Mouse (Mus musculus) CH12.LX (cell line): ENCODE measurements around the gene Syt1. TPM values are rescaled to one million over a fixed set of nuclear protein-coding genes. Genes with fewer than 3 reads are reported as not detected.

Experiments used
- DNase-seq: peaks from one replicate; pipeline ENCODE4 v3.0.0-alpha.2; 2013; ENCODE audit errors: extremely low read depth
- H3K27ac ChIP-seq: 2 replicates; pipeline ENCODE4 v1.5.1; 2012; ENCODE audit warnings: low read depth, mild to moderate bottlenecking, control low read depth, moderate library complexity; ENCODE audit not compliant: insufficient read depth
- H3K27me3 ChIP-seq: replicated peaks from 2 replicates; pipeline ENCODE3; 2012; ENCODE audit warnings: inconsistent platforms
- H3K36me3 ChIP-seq, 2 experiments: replicated peaks in 1 of 2; 2 replicates each; pipeline versions ENCODE3 to v1.6.1; 2012; ENCODE audit warnings: inconsistent platforms in 1 of 2, low read length in 1 of 2, mild to moderate bottlenecking in 1 of 2, mixed read lengths in 1 of 2, moderate library complexity in 1 of 2; ENCODE audit not compliant: control insufficient read depth in 1 of 2, insufficient read depth in 1 of 2
- H3K4me1 ChIP-seq, 2 experiments: 2 replicates each; pipeline ENCODE4 v1.6.1; 2012; ENCODE audit warnings: inconsistent platforms in 1 of 2, moderate library complexity in 1 of 2; ENCODE audit not compliant: insufficient read depth in 2 of 2, control insufficient read depth in 1 of 2
- H3K4me2 ChIP-seq: 2 replicates; pipeline ENCODE4 v1.6.1; 2012; ENCODE audit warnings: low read depth, mild to moderate bottlenecking, control low read depth; ENCODE audit not compliant: poor library complexity, insufficient read depth, severe bottlenecking
- H3K4me3 ChIP-seq, 3 experiments: fragments of 150-350 bp in 1 of 3; sonication (generic) in 1 of 3; replicated peaks in 1 of 3; 2 replicates each; pipeline versions ENCODE3 to v1.5.1; 2011 to 2012; ENCODE audit warnings: low read depth in 2 of 3, low read length in 2 of 3, mild to moderate bottlenecking in 2 of 3, moderate library complexity in 2 of 3, control low read depth in 1 of 3, improper control_type of control experiment in 1 of 3, inconsistent platforms in 1 of 3, mixed read lengths in 1 of 3; ENCODE audit not compliant: poor library complexity in 1 of 3
- H3K79me2 ChIP-seq: replicated peaks from 2 replicates; pipeline ENCODE4 v1.6.1; 2012; ENCODE audit warnings: mild to moderate bottlenecking, moderate library complexity; ENCODE audit not compliant: control insufficient read depth, poor library complexity, insufficient read depth, severe bottlenecking; ENCODE audit errors: extremely low read depth
- H3K9ac ChIP-seq: 2 replicates; pipeline ENCODE4 v1.6.1; 2012; ENCODE audit warnings: low read depth, mild to moderate bottlenecking, control low read depth, moderate library complexity; ENCODE audit not compliant: insufficient read depth
- H3K9me3 ChIP-seq: replicated peaks from 2 replicates; pipeline ENCODE3; 2012; ENCODE audit warnings: low read length, inconsistent platforms, mixed read lengths
- BHLHE40 ChIP-seq: IDR thresholded peaks from 2 replicates; pipeline ENCODE4 v1.6.1; 2011; ENCODE audit warnings: mild to moderate bottlenecking, low read depth, low read length, improper control_type of control experiment
- CHD2 ChIP-seq: IDR thresholded peaks from 2 replicates; pipeline ENCODE4 v1.6.1; 2011; ENCODE audit warnings: low read length, improper control_type of control experiment
- E2F4 ChIP-seq: IDR thresholded peaks from 2 replicates; pipeline ENCODE4 v1.6.1; 2011; ENCODE audit warnings: low read depth, low read length, improper control_type of control experiment; ENCODE audit not compliant: insufficient replicate concordance
- ELF1 ChIP-seq: IDR thresholded peaks from 2 replicates; pipeline ENCODE4 v1.6.1; 2014; ENCODE audit warnings: low read depth, mild to moderate bottlenecking, inconsistent platforms, low read length, improper control_type of control experiment
- EP300 ChIP-seq: IDR thresholded peaks from 2 replicates; pipeline ENCODE4 v1.6.1; 2011; ENCODE audit warnings: low read length, improper control_type of control experiment
- ETS1 ChIP-seq: conservative IDR thresholded peaks from 2 replicates; pipeline ENCODE4 v1.6.1; 2012; ENCODE audit warnings: low read depth, mild to moderate bottlenecking, inconsistent platforms, low read length, improper control_type of control experiment, moderate library complexity
- GABPA ChIP-seq: IDR thresholded peaks from 2 replicates; pipeline ENCODE4 v1.6.1; 2012; ENCODE audit warnings: low read depth, low read length, improper control_type of control experiment, inconsistent platforms; ENCODE audit not compliant: insufficient replicate concordance
- HCFC1 ChIP-seq: IDR thresholded peaks from 2 replicates; pipeline ENCODE4 v1.6.1; 2012; ENCODE audit warnings: low read depth, mild to moderate bottlenecking, inconsistent platforms, low read length, improper control_type of control experiment
- IRF4 ChIP-seq: IDR thresholded peaks from 2 replicates; pipeline ENCODE4 v1.6.1; 2014; ENCODE audit warnings: low read depth, mild to moderate bottlenecking, inconsistent platforms, low read length, improper control_type of control experiment
- JUN ChIP-seq: IDR thresholded peaks from 2 replicates; pipeline ENCODE4 v1.6.1; 2011; ENCODE audit warnings: low read depth, mild to moderate bottlenecking, low read length, improper control_type of control experiment, moderate library complexity; ENCODE audit not compliant: insufficient read depth
- JUND ChIP-seq: conservative IDR thresholded peaks from 2 replicates; pipeline ENCODE4 v1.6.1; 2011; ENCODE audit warnings: low read depth, low read length, improper control_type of control experiment
- KAT2A ChIP-seq: IDR thresholded peaks from 2 replicates; pipeline ENCODE4 v1.6.1; 2012; ENCODE audit warnings: low read length, improper control_type of control experiment, inconsistent platforms; ENCODE audit not compliant: insufficient replicate concordance
- MAX ChIP-seq: IDR thresholded peaks from 2 replicates; pipeline ENCODE4 v1.6.1; 2011; ENCODE audit warnings: low read length, improper control_type of control experiment
- MAZ ChIP-seq: IDR thresholded peaks from 2 replicates; pipeline ENCODE4 v1.6.1; 2012; ENCODE audit warnings: low read depth, mild to moderate bottlenecking, inconsistent platforms, low read length, improper control_type of control experiment, moderate library complexity
- MEF2A ChIP-seq: IDR thresholded peaks from 2 replicates; pipeline ENCODE4 v1.6.1; 2014; ENCODE audit warnings: low read depth, mild to moderate bottlenecking, inconsistent platforms, low read length, improper control_type of control experiment, borderline replicate concordance
- MXI1 ChIP-seq: IDR thresholded peaks from 2 replicates; pipeline ENCODE4 v1.6.1; 2011; ENCODE audit warnings: mild to moderate bottlenecking, low read depth, low read length, improper control_type of control experiment
- MYC ChIP-seq: IDR thresholded peaks from 2 replicates; pipeline ENCODE4 v1.6.1; 2011; ENCODE audit warnings: low read depth, mild to moderate bottlenecking, improper control_type of control experiment, low read length
- NELFE ChIP-seq: IDR thresholded peaks from 2 replicates; pipeline ENCODE4 v1.6.1; 2011; ENCODE audit warnings: low read depth, low read length, improper control_type of control experiment
- NRF1 ChIP-seq: IDR thresholded peaks from 2 replicates; pipeline ENCODE4 v1.6.1; 2014; ENCODE audit warnings: low read depth, mild to moderate bottlenecking, inconsistent platforms, low read length, improper control_type of control experiment, moderate library complexity
- PAX5 ChIP-seq: IDR thresholded peaks from 2 replicates; pipeline ENCODE4 v1.6.1; 2012; ENCODE audit warnings: low read length, inconsistent platforms, mixed read lengths
- POLR2A ChIP-seq: IDR thresholded peaks from 2 replicates; pipeline ENCODE4 v1.6.1; 2011; ENCODE audit warnings: low read depth, mild to moderate bottlenecking, improper control_type of control experiment, low read length
- POLR2AphosphoS2 ChIP-seq: IDR thresholded peaks from 2 replicates; pipeline ENCODE4 v1.6.1; 2011; ENCODE audit warnings: low read depth, low read length, improper control_type of control experiment
- RAD21 ChIP-seq: IDR thresholded peaks from 2 replicates; pipeline ENCODE4 v1.6.1; 2011; ENCODE audit warnings: low read depth, mild to moderate bottlenecking, low read length, improper control_type of control experiment, moderate library complexity
- RCOR1 ChIP-seq: conservative IDR thresholded peaks from 2 replicates; pipeline ENCODE4 v1.6.1; 2012; ENCODE audit warnings: low read depth, mild to moderate bottlenecking, inconsistent platforms, low read length, improper control_type of control experiment
- SIN3A ChIP-seq: IDR thresholded peaks from 2 replicates; pipeline ENCODE4 v1.6.1; 2012; ENCODE audit warnings: low read length, improper control_type of control experiment, inconsistent platforms
- SMC3 ChIP-seq: IDR thresholded peaks from 2 replicates; pipeline ENCODE4 v1.6.1; 2011; ENCODE audit warnings: low read depth, low read length, improper control_type of control experiment
- TCF12 ChIP-seq: IDR thresholded peaks from 2 replicates; pipeline ENCODE4 v1.6.1; 2014; ENCODE audit warnings: low read depth, mild to moderate bottlenecking, inconsistent platforms, low read length, improper control_type of control experiment
- USF1 ChIP-seq: IDR thresholded peaks from 2 replicates; pipeline ENCODE4 v1.6.1; 2014; ENCODE audit warnings: low read depth, mild to moderate bottlenecking, inconsistent platforms, low read length, improper control_type of control experiment
- USF2 ChIP-seq: conservative IDR thresholded peaks from 2 replicates; pipeline ENCODE4 v1.6.1; 2011; ENCODE audit warnings: low read depth, low read length, improper control_type of control experiment
- ZNF384 ChIP-seq: IDR thresholded peaks from 2 replicates; pipeline ENCODE4 v1.6.1; 2012; ENCODE audit warnings: low read depth, low read length, improper control_type of control experiment, inconsistent platforms
- dilution Hi-C: fragments of 300-500 bp; cut with MboI; formaldehyde crosslinking; loops from 2 replicates; pipeline ENCODE4 v1.14.3; 2020; ENCODE audit warnings: low sequenced_read_pairs; ENCODE audit not compliant: extremely low pct_unique_long_range_greater_than_20kb, extremely low pct_ligation_motif_present
- in situ Hi-C: fragments of 300-500 bp; cut with MboI; formaldehyde crosslinking; loops from 3 replicates; pipeline ENCODE4 v1.14.3; 2019; ENCODE audit warnings: low sequenced_read_pairs, low pct_ligation_motif_present, low pct_unique_long_range_greater_than_20kb, mixed read lengths
- polyA plus RNA-seq: library from polyadenylated mRNA; unstranded; fragments of >175 nt; gene quantifications from 2 replicates; pipeline ENCODE4 v1.2.1, GENCODE M21; 2012; ENCODE audit warnings: low read depth; ENCODE audit not compliant: insufficient read length
- total RNA-seq, 2 experiments: library from RNA; depleted of rRNA; stranded (reverse); fragments of 300-350 nt in 1 of 2; fragments of >200 nt in 1 of 2; gene quantifications; 2 replicates each; pipeline ENCODE4 v1.2.3; 2012 to 2014

Syt1 gene
- total and polyA plus RNA-seq, 3 experiments: not detected

GRCm38 (mm10) chr10:108699946-108700345 is 310.8 kb downstream of the Syt1 start, which contains the start of gene Gm5136:
Gene Gm5136, minus strand, starts transcription at chr10:108700160.
- in situ Hi-C loops (no loop called here), dilution Hi-C loops (no loop called here)
- no peaks in the 10 kb centered on the region for H3K4me1 ChIP-seq
- H3K27ac ChIP-seq: no peak within 1 kb of the TSS
- no peaks in the 10 kb centered on the region for H3K79me2 ChIP-seq
- no peaks in the 10 kb centered on the region for H3K9me3 ChIP-seq
- no peak within 1 kb of the TSS for H3K9ac ChIP-seq
- H3K36me3 ChIP-seq: no peaks in the 10 kb centered on the region
- H3K27me3 ChIP-seq: no peaks in the 10 kb centered on the region
- TF ChIP-seq HCFC1: no peak
- TF ChIP-seq GABPA: no peak
- no peak for TF ChIP-seq ETS1
- no peak for TF ChIP-seq SMC3
- no peak for TF ChIP-seq JUND
- no peak for TF ChIP-seq BHLHE40
- no peak for TF ChIP-seq PAX5
- TF ChIP-seq CHD2: no peak
- no peak for TF ChIP-seq SIN3A
- TF ChIP-seq KAT2A: no peak
- no peak for TF ChIP-seq EP300
- no peak for TF ChIP-seq NELFE
- no peak for TF ChIP-seq RCOR1
- no peak for TF ChIP-seq IRF4
- TF ChIP-seq POLR2AphosphoS2: no peak
- no peak for TF ChIP-seq JUN
- no peak for TF ChIP-seq MAZ
- TF ChIP-seq NRF1: no peak
- TF ChIP-seq E2F4: no peak
- no peak within 1 kb of the TSS for H3K4me2 ChIP-seq
- no peak for DNase-seq
- no peak within 1 kb of the TSS for H3K4me3 ChIP-seq

- no peak overlapping the region for H3K4me3 ChIP-seq
- dilution Hi-C loops (no loop called here), in situ Hi-C loops (no loop called here)
- TF ChIP-seq ELF1 (no peak), ZNF384 (no peak), USF2 (no peak), MEF2A (no peak), MAZ (no peak), JUND (no peak), POLR2A (no peak), MYC (no peak), NRF1 (no peak), RCOR1 (no peak), TCF12 (no peak), RAD21 (no peak), EP300 (no peak), KAT2A (no peak), NELFE (no peak), USF1 (no peak), MAX (no peak), MXI1 (no peak)
- H3K36me3 ChIP-seq: no peaks in the 10 kb centered on the region
- no peak overlapping the region for H3K9ac ChIP-seq
- H3K27me3 ChIP-seq: no peaks in the 10 kb centered on the region
- no peak for DNase-seq
- no peaks in the 10 kb centered on the region for H3K79me2 ChIP-seq
- H3K9me3 ChIP-seq: no peaks in the 10 kb centered on the region
- H3K4me1 ChIP-seq: no peaks in the 10 kb centered on the region
- H3K27ac ChIP-seq: no peak overlapping the region
- H3K4me2 ChIP-seq: peak overlapping the region; percentile 24
Observed at GRCm38 (mm10) chr10:108697062-108697461, 313.7 kb downstream of the Syt1 start.
